ENCODE assay signal across 8 mouse cellular contexts in the genomic region with DNA sequence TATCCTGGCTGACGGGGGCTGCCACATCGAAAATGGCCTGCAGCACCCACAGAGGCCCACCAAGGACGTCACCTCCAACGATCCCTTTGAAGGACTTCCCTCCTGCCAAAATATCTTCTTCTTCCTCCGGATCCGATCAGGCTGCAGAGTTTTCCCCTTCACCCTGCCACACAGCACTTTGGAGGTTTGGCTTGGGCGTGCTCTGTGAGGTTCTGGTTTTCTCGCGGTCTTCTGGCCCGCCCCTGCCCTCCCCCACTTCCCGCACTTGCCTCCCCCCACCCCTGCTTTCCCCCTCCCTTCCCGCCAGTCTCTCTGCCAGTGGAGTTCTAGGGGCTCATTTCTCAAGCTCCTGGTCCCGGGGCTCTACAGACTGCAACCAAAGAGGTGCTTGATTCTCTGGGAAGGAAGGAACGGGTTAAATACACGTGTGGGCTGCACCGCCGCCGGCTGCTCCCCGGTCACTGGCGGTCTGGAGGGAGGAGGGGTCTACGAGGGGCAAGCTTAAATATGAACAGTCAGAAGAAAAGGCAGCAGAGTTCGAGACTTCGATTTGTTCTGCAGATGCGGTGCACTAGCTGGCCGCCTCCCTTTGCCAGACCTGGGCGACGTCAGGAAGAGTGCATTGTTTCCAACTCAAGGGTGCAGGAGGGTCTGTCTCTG. TPM values are rescaled to one million over a fixed set of nuclear protein-coding genes. Genes with fewer than 3 reads are reported as not detected.
DNase-seq lines count a peak whose midpoint lies in the region; ATAC-seq lines count a peak whose summit lies in the region.

Gene Ntf3, minus strand, starts transcription at position 363 of the 660 bp plus-strand sequence.

- no peak for DNase-seq in lung, postnatal 25 days (ENCODE audit: low spot score)
- DNase-seq in limb, embryonic 11.5 days (ENCODE audit: low spot score), result peak; percentile 83
- DNase-seq in frontal cortex, postnatal 14 days (ENCODE audit: low spot score in 2 of 2), result no peak
- DNase-seq in testis, postnatal 10 days (ENCODE audit: low spot score), result no peak
- DNase-seq in spleen, postnatal 14 days (ENCODE audit: low spot score in 2 of 2), result no peak

- no peaks in the 10 kb centered on the region for H3K9me3 ChIP-seq in lung, embryonic 16.5 days (ENCODE audit: control insufficient read depth, low read length)
- no peaks in the 10 kb centered on the region for H3K9me3 ChIP-seq in heart, embryonic 11.5 days (replicated peaks; ENCODE audit: control insufficient read depth, low read length)
- H3K9me3 ChIP-seq in limb, embryonic 11.5 days (ENCODE audit: control insufficient read depth, low read length), result no peaks in the 10 kb centered on the region
- H3K9me3 ChIP-seq in stomach, embryonic 16.5 days (replicated peaks; ENCODE audit: control insufficient read depth, low read length), result no peaks in the 10 kb centered on the region

- no peaks in the 10 kb centered on the region for H3K36me3 ChIP-seq in lung, embryonic 16.5 days (ENCODE audit: control insufficient read depth, insufficient read depth, low read length)
- H3K36me3 ChIP-seq in heart, embryonic 11.5 days (ENCODE audit: control insufficient read depth, insufficient read depth, low read length), result no peaks in the 10 kb centered on the region
- no peaks in the 10 kb centered on the region for H3K36me3 ChIP-seq in limb, embryonic 11.5 days (ENCODE audit: control insufficient read depth, insufficient read depth, low read length)
- no peaks in the 10 kb centered on the region for H3K36me3 ChIP-seq in stomach, embryonic 16.5 days (ENCODE audit: control insufficient read depth, insufficient read depth, low read length)

- peak within 1 kb of the TSS; percentile 37 for H3K4me3 ChIP-seq in lung, embryonic 16.5 days (ENCODE audit: low read length)
- H3K4me3 ChIP-seq in heart, embryonic 11.5 days (ENCODE audit: low read depth, low read length), result peak within 1 kb of the TSS; percentile 46
- peak within 1 kb of the TSS; percentile 63 for H3K4me3 ChIP-seq in limb, embryonic 11.5 days (ENCODE audit: low read depth, low read length)
- H3K4me3 ChIP-seq in stomach, embryonic 16.5 days (replicated peaks; ENCODE audit: low read length), result peak within 1 kb of the TSS; percentile 38

- ATAC-seq in lung, embryonic 16.5 days (ENCODE audit: low read depth), result no peak; the same call in 1 of the 2 replicates
- no peak for ATAC-seq in heart, embryonic 11.5 days (replicated peaks; ENCODE audit: insufficient number of reproducible peaks, low FRiP score, low TSS enrichment)
- peak; percentile 72 for ATAC-seq in limb, embryonic 11.5 days (ENCODE audit: insufficient number of reproducible peaks, low FRiP score, low TSS enrichment, low read depth)
- ATAC-seq in stomach, embryonic 16.5 days (ENCODE audit: insufficient read depth, low FRiP score), result no peak

- H3K27me3 ChIP-seq in lung, embryonic 16.5 days (ENCODE audit: control insufficient read depth, insufficient read depth, low read depth, low read length), result peaks cover 26% of the 10 kb centered on the region
- H3K27me3 ChIP-seq in heart, embryonic 11.5 days (ENCODE audit: control insufficient read depth, insufficient read depth, low read length), result peaks cover 15% of the 10 kb centered on the region
- H3K27me3 ChIP-seq in limb, embryonic 11.5 days (ENCODE audit: control insufficient read depth, insufficient read depth, low read length), result no peaks in the 10 kb centered on the region
- peaks cover 6% of the 10 kb centered on the region; the same call in 1 of the 2 replicates for H3K27me3 ChIP-seq in stomach, embryonic 16.5 days (ENCODE audit: control insufficient read depth, insufficient read depth, low read length)

- H3K4me2 ChIP-seq in lung, embryonic 16.5 days (ENCODE audit: low read depth, low read length), result peak within 1 kb of the TSS; percentile 57
- peak within 1 kb of the TSS; percentile 83 for H3K4me2 ChIP-seq in heart, embryonic 11.5 days
- peak within 1 kb of the TSS; percentile 92 for H3K4me2 ChIP-seq in limb, embryonic 11.5 days (ENCODE audit: low read depth, severe bottlenecking)
- H3K4me2 ChIP-seq in stomach, embryonic 16.5 days (ENCODE audit: low read depth, low read length), result peak within 1 kb of the TSS; percentile 56

- 2% methylated on average over 21 of the region's 27 CpGs for WGBS in lung, embryonic 16.5 days
- under 1% methylated on average over 27 of the region's 27 CpGs for WGBS in heart, embryonic 11.5 days (ENCODE audit: insufficient replicate concordance)
- under 1% methylated on average over 27 of the region's 27 CpGs for WGBS in limb, embryonic 11.5 days
- WGBS in stomach, embryonic 16.5 days, result under 1% methylated on average over 27 of the region's 27 CpGs

- H3K27ac ChIP-seq in lung, embryonic 16.5 days (ENCODE audit: low read length), result no peak within 1 kb of the TSS
- 0 out of 2 replicates have a peak within 1 kb of the TSS, but pooled peaks have one; percentile 22 for H3K27ac ChIP-seq in heart, embryonic 11.5 days (ENCODE audit: low read depth, low read length)
- peak within 1 kb of the TSS; percentile 76 for H3K27ac ChIP-seq in limb, embryonic 11.5 days (replicated peaks; ENCODE audit: low read depth, low read length)
- H3K27ac ChIP-seq in stomach, embryonic 16.5 days (ENCODE audit: low read length), result peak within 1 kb of the TSS; percentile 25; the same call in 1 of the 2 replicates

- H3K4me1 ChIP-seq in lung, embryonic 16.5 days (replicated peaks; ENCODE audit: control insufficient read depth, insufficient read depth, low read length), result peaks cover 29% of the 10 kb centered on the region
- H3K4me1 ChIP-seq in heart, embryonic 11.5 days (ENCODE audit: control insufficient read depth, insufficient read depth, low read length), result peaks cover 22% of the 10 kb centered on the region
- H3K4me1 ChIP-seq in limb, embryonic 11.5 days (ENCODE audit: control insufficient read depth, insufficient read depth, low read length), result peaks cover 8% of the 10 kb centered on the region; the same call in 1 of the 2 replicates
- H3K4me1 ChIP-seq in stomach, embryonic 16.5 days (ENCODE audit: control insufficient read depth, insufficient read depth, low read length), result peaks cover 18% of the 10 kb centered on the region; the same call in 1 of the 2 replicates

- H3K9ac ChIP-seq in lung, embryonic 16.5 days (ENCODE audit: low read length), result peak within 1 kb of the TSS; percentile 39; the same call in 1 of the 2 replicates
- H3K9ac ChIP-seq in heart, embryonic 11.5 days (ENCODE audit: low read depth, low read length), result peak within 1 kb of the TSS; percentile 64
- H3K9ac ChIP-seq in limb, embryonic 11.5 days (ENCODE audit: low read length), result peak within 1 kb of the TSS; percentile 68
- peak within 1 kb of the TSS; percentile 54 for H3K9ac ChIP-seq in stomach, embryonic 16.5 days (ENCODE audit: low read length)

RNA-seq across cellular contexts. Expression of gene Ntf3, which starts in this region (rescaled TPM):
- polyA plus RNA-seq in lung, embryonic 16.5 days (2015; fragmentation: Nextera tagmentation; extraction: Ambion mirVana), result 3.5 and 3.7 TPM in 2 replicates
- polyA plus RNA-seq in heart, embryonic 11.5 days (2014; fragmentation: Nextera tagmentation; extraction: Ambion mirVana), result 8.6 and 8.8 TPM in 2 replicates
- 26.8 and 29.7 TPM in 2 replicates for polyA plus RNA-seq in limb, embryonic 11.5 days (2014; fragmentation: Nextera tagmentation; extraction: Ambion mirVana)
- 9.0 and 9.2 TPM in 2 replicates for polyA plus RNA-seq in stomach, embryonic 16.5 days (2015; fragmentation: Nextera tagmentation; extraction: Ambion mirVana)
